Mouse (Mus musculus): ENCODE measurements at regions not wholly inside any gene's neighbourhood (a gene's known extent, or its start where the extent isn't known, plus 50 kb on each side); places are given as distances from the start of the nearest gene placed in this dataset.

DNA sequence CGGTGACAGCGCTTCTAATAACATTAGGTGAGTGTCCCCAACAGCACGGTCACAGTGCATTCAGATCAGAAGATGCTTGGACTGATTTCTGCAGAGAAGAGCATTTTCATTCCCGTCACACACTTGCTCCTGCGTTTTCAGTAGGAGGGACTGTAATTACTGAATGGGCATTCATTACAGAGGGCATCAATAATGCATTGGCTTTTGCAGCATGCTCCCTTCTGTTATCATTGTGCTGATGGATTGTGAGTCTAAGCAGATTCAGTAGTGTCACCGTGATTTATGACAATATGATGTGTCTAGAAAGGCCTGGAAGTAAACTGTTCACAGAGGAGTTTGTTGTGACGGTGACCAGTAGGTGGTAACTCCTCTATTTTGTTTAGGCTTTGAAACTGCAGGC, 103.6 kb downstream of the Hhipl2 start:
- no peak overlapping the region for H3K9ac ChIP-seq (replicated peaks; ENCODE audit: low read depth, low read length)

GRCm38 (mm10) chr1:183533386-183533785, 115.4 kb downstream of the Hhipl2 start:
- WGBS: 87% methylated on average over 11 of the region's 11 CpGs
- Histone ChIP-seq H3K9ac (replicated peaks; ENCODE audit: low read depth, low read length) (no peak overlapping the region), H3K36me3 (ENCODE audit: control insufficient read depth, insufficient read depth, low read length) (no peaks in the 10 kb centered on the region), H3K27me3 (ENCODE audit: control insufficient read depth, insufficient read depth, low read length) (no peaks in the 10 kb centered on the region), H3K4me3 (ENCODE audit: low read depth, low read length) (no peak overlapping the region), H3K27ac (ENCODE audit: low read length) (no peak overlapping the region), H3K9me3 (ENCODE audit: control insufficient read depth, low read depth, low read length) (no peaks in the 10 kb centered on the region), H3K4me2 (replicated peaks; ENCODE audit: low read depth, low read length) (no peak overlapping the region), H3K4me1 (ENCODE audit: control insufficient read depth, insufficient read depth, low read length) (no peaks in the 10 kb centered on the region)
- ATAC-seq (ENCODE audit: insufficient number of reproducible peaks, insufficient read depth, low FRiP score, low read depth): no peak

More for the DNA sequence above, 103.6 kb downstream of the Hhipl2 start:
- no peak overlapping the region for H3K4me3 ChIP-seq (ENCODE audit: low read depth, low read length)
- H3K4me1 ChIP-seq (ENCODE audit: control insufficient read depth, insufficient read depth, low read length): no peaks in the 10 kb centered on the region
- 63% methylated on average over 7 of the region's 7 CpGs for WGBS
- no peaks in the 10 kb centered on the region for H3K36me3 ChIP-seq (ENCODE audit: control insufficient read depth, insufficient read depth, low read length)
- H3K27ac ChIP-seq (ENCODE audit: low read length): no peak overlapping the region
- H3K9me3 ChIP-seq (ENCODE audit: control insufficient read depth, low read depth, low read length): no peaks in the 10 kb centered on the region
- no peak for ATAC-seq (ENCODE audit: insufficient number of reproducible peaks, insufficient read depth, low FRiP score, low read depth)
- no peak overlapping the region for H3K4me2 ChIP-seq (replicated peaks; ENCODE audit: low read depth, low read length)
- H3K27me3 ChIP-seq (ENCODE audit: control insufficient read depth, insufficient read depth, low read length): no peaks in the 10 kb centered on the region

DNA sequence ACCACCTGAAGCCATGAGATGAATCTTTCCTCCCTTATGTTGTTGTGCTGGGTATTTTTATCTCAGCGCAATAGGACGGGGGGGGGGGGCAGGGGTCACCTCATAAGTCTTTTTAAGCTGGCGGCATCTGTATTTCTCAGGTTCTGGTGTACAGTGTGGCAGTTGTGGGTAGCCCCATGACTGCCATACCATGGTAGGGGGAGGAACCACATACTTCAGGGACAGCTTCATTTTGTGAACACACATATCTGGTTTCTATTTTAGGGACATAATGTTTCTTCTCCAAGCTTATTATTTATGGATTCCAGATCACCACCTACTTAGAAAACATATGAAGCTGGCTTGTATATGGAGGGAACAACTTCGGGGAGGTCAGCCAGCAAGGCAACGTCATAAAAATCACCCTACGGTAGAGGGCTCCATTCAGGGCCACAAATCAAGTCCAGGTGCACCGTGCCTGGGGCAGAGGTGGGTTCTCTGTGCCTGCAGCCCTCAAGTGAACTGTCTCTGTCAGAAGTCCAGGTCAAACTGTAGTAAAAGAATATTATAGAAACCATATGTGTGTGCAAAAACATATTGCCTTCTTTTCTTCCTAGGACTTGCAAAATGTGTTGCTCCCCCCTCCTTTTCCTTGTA, 130.9 kb downstream of the Hhipl2 start:
- Histone ChIP-seq H3K27ac (ENCODE audit: low read length) (no peak overlapping the region), H3K9me3 (ENCODE audit: control insufficient read depth, low read depth, low read length) (no peaks in the 10 kb centered on the region), H3K4me3 (ENCODE audit: low read depth, low read length) (no peak overlapping the region), H3K4me2 (replicated peaks; ENCODE audit: low read depth, low read length) (no peak overlapping the region), H3K27me3 (ENCODE audit: control insufficient read depth, insufficient read depth, low read length) (no peaks in the 10 kb centered on the region), H3K36me3 (ENCODE audit: control insufficient read depth, insufficient read depth, low read length) (no peaks in the 10 kb centered on the region), H3K9ac (replicated peaks; ENCODE audit: low read depth, low read length) (no peak overlapping the region), H3K4me1 (ENCODE audit: control insufficient read depth, insufficient read depth, low read length) (no peaks in the 10 kb centered on the region)
- no peak for ATAC-seq (ENCODE audit: insufficient number of reproducible peaks, insufficient read depth, low FRiP score, low read depth)
- 75% methylated on average over 7 of the region's 7 CpGs for WGBS

GRCm38 (mm10) chr1:183552617-183553016, 134.6 kb downstream of the Hhipl2 start:
- no peak for ATAC-seq (ENCODE audit: insufficient number of reproducible peaks, insufficient read depth, low FRiP score, low read depth)
- H3K4me1 ChIP-seq (ENCODE audit: control insufficient read depth, insufficient read depth, low read length): no peaks in the 10 kb centered on the region
- H3K9me3 ChIP-seq (ENCODE audit: control insufficient read depth, low read depth, low read length): no peaks in the 10 kb centered on the region
- no peaks in the 10 kb centered on the region for H3K36me3 ChIP-seq (ENCODE audit: control insufficient read depth, insufficient read depth, low read length)
- no peak overlapping the region for H3K9ac ChIP-seq (replicated peaks; ENCODE audit: low read depth, low read length)
- no peak overlapping the region for H3K4me3 ChIP-seq (ENCODE audit: low read depth, low read length)
- 89% methylated on average over 4 of the region's 4 CpGs for WGBS
- H3K27me3 ChIP-seq (ENCODE audit: control insufficient read depth, insufficient read depth, low read length): no peaks in the 10 kb centered on the region
- no peak overlapping the region for H3K27ac ChIP-seq (ENCODE audit: low read length)
- no peak overlapping the region for H3K4me2 ChIP-seq (replicated peaks; ENCODE audit: low read depth, low read length)

- 83% methylated on average over 8 of the region's 8 CpGs for WGBS
- Histone ChIP-seq H3K4me2 (replicated peaks; ENCODE audit: low read depth, low read length) (no peak overlapping the region), H3K4me3 (ENCODE audit: low read depth, low read length) (no peak overlapping the region), H3K9ac (replicated peaks; ENCODE audit: low read depth, low read length) (no peak overlapping the region), H3K4me1 (ENCODE audit: control insufficient read depth, insufficient read depth, low read length) (no peaks in the 10 kb centered on the region), H3K27ac (ENCODE audit: low read length) (no peak overlapping the region), H3K36me3 (ENCODE audit: control insufficient read depth, insufficient read depth, low read length) (no peaks in the 10 kb centered on the region), H3K9me3 (ENCODE audit: control insufficient read depth, low read depth, low read length) (no peaks in the 10 kb centered on the region), H3K27me3 (ENCODE audit: control insufficient read depth, insufficient read depth, low read length) (no peaks in the 10 kb centered on the region)
- no peak for ATAC-seq (ENCODE audit: insufficient number of reproducible peaks, insufficient read depth, low FRiP score, low read depth)
These were observed 135.2 kb downstream of the Hhipl2 start for GRCm38 (mm10) chr1:183553219-183553618.

- H3K4me2 ChIP-seq (replicated peaks; ENCODE audit: low read depth, low read length): no peak overlapping the region
- H3K9ac ChIP-seq (replicated peaks; ENCODE audit: low read depth, low read length): no peak overlapping the region
- H3K36me3 ChIP-seq (ENCODE audit: control insufficient read depth, insufficient read depth, low read length): no peaks in the 10 kb centered on the region
- no peaks in the 10 kb centered on the region for H3K27me3 ChIP-seq (ENCODE audit: control insufficient read depth, insufficient read depth, low read length)
- H3K4me1 ChIP-seq (ENCODE audit: control insufficient read depth, insufficient read depth, low read length): no peaks in the 10 kb centered on the region
- WGBS: 73% methylated on average over 3 of the region's 3 CpGs
- no peak overlapping the region for H3K27ac ChIP-seq (ENCODE audit: low read length)
- no peaks in the 10 kb centered on the region for H3K9me3 ChIP-seq (ENCODE audit: control insufficient read depth, low read depth, low read length)
- no peak for ATAC-seq (ENCODE audit: insufficient number of reproducible peaks, insufficient read depth, low FRiP score, low read depth)
- no peak overlapping the region for H3K4me3 ChIP-seq (ENCODE audit: low read depth, low read length)
These were observed 144.8 kb downstream of the Hhipl2 start for GRCm38 (mm10) chr1:183562853-183563252.

DNA sequence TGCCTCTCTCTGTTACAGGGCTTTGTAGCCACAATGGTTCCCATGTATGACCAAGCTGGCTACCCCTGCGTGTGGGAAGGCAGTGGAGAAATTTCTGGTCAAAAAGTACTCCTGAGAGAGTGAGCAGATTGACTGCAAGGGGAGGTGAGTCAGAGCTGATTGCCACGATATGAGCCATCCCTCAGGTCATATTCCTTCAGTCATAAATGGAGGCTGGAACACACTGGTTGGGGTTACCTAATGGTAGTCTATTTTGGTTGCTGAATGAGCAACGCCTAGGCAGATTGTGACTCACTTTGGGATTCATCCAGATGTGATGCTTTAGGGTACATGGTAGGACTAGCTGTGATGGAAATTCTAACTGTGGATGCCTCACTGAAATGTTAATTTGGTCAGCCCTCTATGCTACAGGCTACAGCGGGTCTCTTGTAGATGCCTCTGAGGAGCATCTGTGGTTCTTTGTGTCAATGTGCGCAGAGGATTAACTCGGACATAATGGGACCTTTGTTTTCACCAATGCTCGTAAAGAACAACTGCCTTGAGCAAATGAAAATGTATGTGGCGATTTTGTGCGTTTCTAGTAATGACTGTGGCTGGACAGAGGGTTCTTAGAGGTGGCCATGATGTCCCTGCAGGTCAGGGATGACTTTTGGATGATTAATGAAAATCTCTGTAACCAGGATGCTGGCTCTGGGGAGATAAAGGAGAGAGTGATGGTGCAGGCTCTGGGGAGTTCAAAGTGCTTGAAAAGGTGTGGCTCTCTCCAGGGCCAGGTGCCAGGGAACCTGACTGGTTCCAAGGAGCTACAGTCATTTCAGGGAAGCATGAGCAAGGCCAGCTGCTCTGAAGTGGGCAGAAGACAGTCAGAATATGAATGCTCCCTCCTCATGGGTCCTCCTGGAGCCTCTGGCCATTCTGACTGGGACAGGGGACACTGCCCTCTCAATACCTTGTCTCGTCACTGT, 155.9 kb downstream of the Hhipl2 start:
- Histone ChIP-seq H3K27ac (ENCODE audit: low read length) (no peak overlapping the region), H3K4me1 (ENCODE audit: control insufficient read depth, insufficient read depth, low read length) (no peaks in the 10 kb centered on the region), H3K36me3 (ENCODE audit: control insufficient read depth, insufficient read depth, low read length) (no peaks in the 10 kb centered on the region), H3K27me3 (ENCODE audit: control insufficient read depth, insufficient read depth, low read length) (no peaks in the 10 kb centered on the region), H3K9ac (replicated peaks; ENCODE audit: low read depth, low read length) (no peak overlapping the region), H3K9me3 (ENCODE audit: control insufficient read depth, low read depth, low read length) (no peaks in the 10 kb centered on the region), H3K4me3 (ENCODE audit: low read depth, low read length) (no peak overlapping the region), H3K4me2 (replicated peaks; ENCODE audit: low read depth, low read length) (no peak overlapping the region)
- ATAC-seq (ENCODE audit: insufficient number of reproducible peaks, insufficient read depth, low FRiP score, low read depth): no peak
- WGBS: 71% methylated on average over 10 of the region's 10 CpGs

- WGBS: 66% methylated on average over 6 of the region's 6 CpGs
These were observed 166.8 kb downstream of the Hhipl2 start for GRCm38 (mm10) chr1:183584861-183585260.

More at GRCm38 (mm10) chr1:183584861-183585260, 166.8 kb downstream of the Hhipl2 start:
- no peaks in the 10 kb centered on the region for H3K27me3 ChIP-seq (ENCODE audit: control insufficient read depth, insufficient read depth, low read length)
- no peaks in the 10 kb centered on the region for H3K4me1 ChIP-seq (ENCODE audit: control insufficient read depth, insufficient read depth, low read length)
- no peak overlapping the region for H3K4me2 ChIP-seq (replicated peaks; ENCODE audit: low read depth, low read length)
- H3K36me3 ChIP-seq (ENCODE audit: control insufficient read depth, insufficient read depth, low read length): no peaks in the 10 kb centered on the region
- no peak overlapping the region for H3K27ac ChIP-seq (ENCODE audit: low read length)
- H3K9ac ChIP-seq (replicated peaks; ENCODE audit: low read depth, low read length): no peak overlapping the region
- H3K9me3 ChIP-seq (ENCODE audit: control insufficient read depth, low read depth, low read length): no peaks in the 10 kb centered on the region
- no peak for ATAC-seq (ENCODE audit: insufficient number of reproducible peaks, insufficient read depth, low FRiP score, low read depth)
- H3K4me3 ChIP-seq (ENCODE audit: low read depth, low read length): no peak overlapping the region
